Mouse (Mus musculus): Measurements from ENCODE around the gene Fcgr3.
"Not testable (repeated sequence)": the region's sequence is repeated elsewhere in the genome, so short reads cannot be mapped to it uniquely, and the experiment has no call there.

- not testable (repeated sequence) for TF ChIP-seq POLR2A (IDR thresholded peaks at IDR 0.05; ENCODE audit: borderline replicate concordance, extremely low read depth, low read depth, low read length); CTCF (IDR thresholded peaks at IDR 0.05; ENCODE audit: insufficient read depth, low read length)
Observed at GRCm38 (mm10) chr1:171071726-171072125, 7.0 kb upstream of the Fcgr3 start.
